Mouse (Mus musculus) MEL (cell line): ENCODE results near the gene Prr15.

Experiments
- BHLHE40 ChIP-seq: IDR thresholded peaks from 2 replicates; pipeline ENCODE4 v1.6.1; 2012; ENCODE audit warnings: low read depth, mild to moderate bottlenecking, inconsistent platforms, low read length, improper control_type of control experiment, borderline replicate concordance
- CTCF ChIP-seq, 3 experiments: IDR thresholded peaks in 2 of 3; conservative IDR thresholded peaks in 1 of 3; 2 replicates each; pipeline ENCODE4 v1.5.1; 2011 to 2012; ENCODE audit warnings: low read length in 3 of 3, low read depth in 2 of 3, mild to moderate bottlenecking in 2 of 3, improper control_type of control experiment in 1 of 3, inconsistent platforms in 1 of 3, mixed read lengths in 1 of 3, moderate library complexity in 1 of 3; ENCODE audit not compliant: control insufficient read depth in 1 of 3, insufficient read depth in 1 of 3, poor library complexity in 1 of 3, severe bottlenecking in 1 of 3
- GABPA ChIP-seq: IDR thresholded peaks from 2 replicates; pipeline ENCODE4 v1.6.1; 2012; ENCODE audit warnings: low read depth, mild to moderate bottlenecking, inconsistent platforms, low read length, improper control_type of control experiment, moderate library complexity
- POLR2AphosphoS2 ChIP-seq: IDR thresholded peaks from 2 replicates; pipeline ENCODE4 v1.6.1; 2011; ENCODE audit warnings: low read length, improper control_type of control experiment

GRCm38 (mm10) chr6:54341133-54341532, 15.5 kb downstream of the Prr15 start:
- TF ChIP-seq BHLHE40 (no peak), GABPA (no peak), CTCF (IDR thresholded peaks at IDR 0.05 in 2 of 3, conservative IDR thresholded peaks at IDR 0.05 in 1 of 3; ENCODE audit: control insufficient read depth in 1 of 3, insufficient read depth in 1 of 3, low read depth in 2 of 3, low read length in 3 of 3, poor library complexity in 1 of 3, severe bottlenecking in 1 of 3) (no peak), POLR2AphosphoS2 (no peak)
